Comparison of ENCODE assay signal across 19 mouse cellular contexts in the genomic region with DNA sequence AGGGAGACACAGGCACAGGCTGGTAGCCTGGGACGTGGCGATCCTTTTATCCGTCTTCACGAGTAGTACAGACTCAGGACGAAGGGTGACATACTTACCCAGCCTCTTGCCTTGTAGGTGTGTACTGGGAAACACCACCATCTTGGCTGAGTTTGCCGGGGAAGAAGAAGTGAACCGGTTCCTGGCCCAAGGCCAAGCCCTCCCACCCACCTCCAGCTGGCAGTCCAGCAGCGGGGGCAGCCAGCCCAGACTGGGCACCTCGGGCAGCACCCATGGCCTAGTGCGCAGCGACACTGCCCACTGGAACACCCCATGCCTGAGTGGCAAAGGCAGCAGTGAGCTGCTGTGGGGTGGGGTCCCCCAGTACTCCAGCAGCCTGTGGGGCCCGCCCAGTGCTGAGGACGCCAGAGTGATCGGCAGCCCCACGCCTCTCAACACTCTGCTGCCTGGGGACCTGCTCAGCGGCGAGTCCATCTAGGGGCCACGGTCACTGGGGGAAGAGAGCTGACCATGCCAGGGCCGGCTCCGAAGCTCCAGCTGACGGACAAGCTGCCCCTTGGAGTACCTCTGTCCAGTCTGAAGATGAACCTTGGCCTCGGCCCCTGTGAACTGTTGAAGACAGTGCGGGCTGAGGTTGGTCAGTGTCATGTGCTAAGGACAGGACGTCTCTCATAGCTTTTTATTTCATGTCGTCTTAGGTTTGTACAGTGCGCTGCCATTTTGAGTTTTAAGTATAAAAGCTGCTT. TPM values are rescaled to one million over a fixed set of nuclear protein-coding genes. Genes with fewer than 3 reads are reported as not detected.
DNase-seq lines count a peak whose midpoint lies in the region; ATAC-seq and TF ChIP-seq lines count a peak whose summit lies in the region.
"Had no signal": no experiment of that assay in that cellular context is flagged by ENCODE, and none has a peak within 500 bp of the region (broad histone marks: within the 10 kb centered on the region; RNA-seq: fewer than 3 reads in every experiment).

No protein-coding gene starts in this region.

- 92% methylated on average over 26 of the region's 26 CpGs for WGBS in intestine, embryonic 14.5 days
- WGBS in intestine, embryonic 15.5 days, result 90% methylated on average over 26 of the region's 26 CpGs

- H3K27ac ChIP-seq in intestine, embryonic 14.5 days (ENCODE audit: low read depth), result no peak overlapping the region
- no peak overlapping the region for H3K27ac ChIP-seq in intestine, embryonic 15.5 days
- H3K27ac ChIP-seq: heart, embryonic 15.5 days; hindbrain, embryonic 15.5 days had no signal

- TF ChIP-seq CTCF in E14TG2a.4 (conservative IDR thresholded peaks at IDR 0.05; ENCODE audit: low read length), result no peak

- no peaks in the 10 kb centered on the region for H3K4me1 ChIP-seq in intestine, embryonic 14.5 days (replicated peaks; ENCODE audit: control insufficient read depth, insufficient read depth, low read length)
- no peaks in the 10 kb centered on the region for H3K4me1 ChIP-seq in intestine, embryonic 15.5 days (replicated peaks)
- peaks cover 49% of the 10 kb centered on the region for H3K4me1 ChIP-seq in E14TG2a.4 (replicated peaks; ENCODE audit: low read depth, low read length)
- H3K4me1 ChIP-seq: heart, embryonic 15.5 days; hindbrain, embryonic 15.5 days had no signal

- H3K4me2 ChIP-seq in intestine, embryonic 14.5 days (ENCODE audit: low read length), result no peak overlapping the region
- H3K4me2 ChIP-seq in intestine, embryonic 15.5 days (replicated peaks), result no peak overlapping the region
- H3K4me2 ChIP-seq: heart, embryonic 15.5 days; hindbrain, embryonic 15.5 days had no signal

- H3K9me3 ChIP-seq in intestine, embryonic 14.5 days (ENCODE audit: control insufficient read depth, low read length), result no peaks in the 10 kb centered on the region
- no peaks in the 10 kb centered on the region for H3K9me3 ChIP-seq in intestine, embryonic 15.5 days
- no peaks in the 10 kb centered on the region for H3K9me3 ChIP-seq in E14TG2a.4 (ENCODE audit: low read length)
- H3K9me3 ChIP-seq: heart, embryonic 15.5 days; hindbrain, embryonic 15.5 days had no signal

- H3K27me3 ChIP-seq in intestine, embryonic 14.5 days (replicated peaks; ENCODE audit: control insufficient read depth, insufficient read depth, low read length), result no peaks in the 10 kb centered on the region
- H3K27me3 ChIP-seq in intestine, embryonic 15.5 days (replicated peaks), result no peaks in the 10 kb centered on the region
- no peaks in the 10 kb centered on the region for H3K27me3 ChIP-seq in E14TG2a.4 (ENCODE audit: insufficient read depth, low read length)
- H3K27me3 ChIP-seq: heart, embryonic 15.5 days; hindbrain, embryonic 15.5 days had no signal

- intact Hi-C loops in gastrocnemius, postnatal 14 days (cut with DNase I; ENCODE audit: low total_unique reads), result no loop called here

- no peak overlapping the region for H3K9ac ChIP-seq in intestine, embryonic 14.5 days (ENCODE audit: low read length)
- H3K9ac ChIP-seq in intestine, embryonic 15.5 days, result no peak overlapping the region
- H3K9ac ChIP-seq: heart, embryonic 15.5 days; hindbrain, embryonic 15.5 days had no signal

- H3K36me3 ChIP-seq in intestine, embryonic 14.5 days (ENCODE audit: control insufficient read depth, insufficient read depth, low read length), result peaks cover 89% of the 10 kb centered on the region
- H3K36me3 ChIP-seq in intestine, embryonic 15.5 days, result peaks cover 46% of the 10 kb centered on the region
- peaks cover 85% of the 10 kb centered on the region for H3K36me3 ChIP-seq in E14TG2a.4 (ENCODE audit: insufficient read depth, low read length)

- peak; percentile 54 to 59 for DNase-seq in cerebellum, postnatal 14 days
- DNase-seq in cerebellum, adult 11 months, result no peak
- no peak for DNase-seq in intestine, embryonic 14.5 days (ENCODE audit: low spot score)
- DNase-seq in kidney, adult 9 months, result peak; percentile 65
- no peak for DNase-seq in embryo, embryonic 10 days (ENCODE audit: low spot score)
- DNase-seq in gastrocnemius, postnatal 14 days, result no peak
- DNase-seq: adrenal gland, adult 2 months; cerebellum, adult 9-11 months; liver; lung, adult 2 months; right cerebral cortex, adult 18-20 months had no signal

- H3K4me3 ChIP-seq in intestine, embryonic 14.5 days (ENCODE audit: low read depth, low read length), result no peak overlapping the region
- no peak overlapping the region for H3K4me3 ChIP-seq in intestine, embryonic 15.5 days (replicated peaks)
- peak overlapping the region; percentile 64 for H3K4me3 ChIP-seq in E14TG2a.4 (replicated peaks; ENCODE audit: low read length)
- H3K4me3 ChIP-seq: heart, embryonic 15.5 days; hindbrain, embryonic 15.5 days had no signal

- peak; percentile 19; the same call in 1 of the 2 replicates for ATAC-seq in intestine, embryonic 14.5 days (replicated peaks; ENCODE audit: low FRiP score, low TSS enrichment, low read depth)
- no peak for ATAC-seq in intestine, embryonic 15.5 days
- ATAC-seq: forebrain, embryonic 14.5 days had no signal

RNA-seq across cellular contexts. Expression of a gene that starts 21.3 kb away (rescaled TPM):
- 3.8 and 5.2 TPM in 2 replicates for polyA plus RNA-seq in intestine, embryonic 14.5 days (2014; fragmentation: Nextera tagmentation; extraction: Ambion mirVana)
- polyA plus RNA-seq in intestine, embryonic 15.5 days (2015; fragmentation: Nextera tagmentation; extraction: Ambion mirVana), result 6.6 and 7.7 TPM in 2 replicates
- 1 to 10 TPM; 1.1 TPM for total RNA-seq in gastrocnemius, postnatal 14 days (2021)

RNA-seq across cellular contexts. Expression of a gene that starts 21.5 kb away (rescaled TPM):
- polyA plus RNA-seq in intestine, embryonic 14.5 days (2014; fragmentation: Nextera tagmentation; extraction: Ambion mirVana), result 20.7 and 26.1 TPM in 2 replicates
- polyA plus RNA-seq in intestine, embryonic 15.5 days (2015; fragmentation: Nextera tagmentation; extraction: Ambion mirVana), result 28.3 and 34.7 TPM in 2 replicates
- 10 to 100 TPM in 1 of 2 experiments, 1 to 10 TPM in 1; 9.4 to 15.4 TPM for total RNA-seq in gastrocnemius, postnatal 14 days (2021)

RNA-seq across cellular contexts. Expression of a gene that starts 36.9 kb away (rescaled TPM):
- polyA plus RNA-seq in intestine, embryonic 14.5 days (2014; fragmentation: Nextera tagmentation; extraction: Ambion mirVana), result 0.28 TPM in 2 replicates
- polyA plus RNA-seq in intestine, embryonic 15.5 days (2015; fragmentation: Nextera tagmentation; extraction: Ambion mirVana), result 1.1 and 1.2 TPM in 2 replicates
- not detected for total RNA-seq in gastrocnemius, postnatal 14 days (2021)
- total RNA-seq: adrenal gland, adult 2 months; gastrocnemius, postnatal 36 days had no signal
- polyA plus RNA-seq: adrenal gland, adult 2 months; forebrain, embryonic 14.5 days; hindbrain, embryonic 15.5 days; urinary bladder, adult 2 months had no signal

RNA-seq across cellular contexts. Expression of a gene that starts 48.9 kb away (rescaled TPM):
- 0.83 TPM in 1 of 2 replicates, not detected in the other for polyA plus RNA-seq in intestine, embryonic 14.5 days (2014; fragmentation: Nextera tagmentation; extraction: Ambion mirVana)
- 0.26 and 0.38 TPM in 2 replicates for polyA plus RNA-seq in intestine, embryonic 15.5 days (2015; fragmentation: Nextera tagmentation; extraction: Ambion mirVana)
- 1 to 10 TPM in 1 of 2 experiments, under 1 TPM in 1; 0.73 to 1.5 TPM for total RNA-seq in gastrocnemius, postnatal 14 days (2021)
- polyA plus RNA-seq: embryonic facial prominence, embryonic 11.5 days; lung, adult 2 months; urinary bladder, adult 2 months had no signal

RNA-seq across cellular contexts. Expression of a gene that starts 48.9 kb away (rescaled TPM):
- polyA plus RNA-seq in intestine, embryonic 14.5 days (2014; fragmentation: Nextera tagmentation; extraction: Ambion mirVana), result 145 TPM in 2 replicates
- 135 and 151 TPM in 2 replicates for polyA plus RNA-seq in intestine, embryonic 15.5 days (2015; fragmentation: Nextera tagmentation; extraction: Ambion mirVana)
- 100 to 1,000 TPM; 104 to 111 TPM for total RNA-seq in gastrocnemius, postnatal 14 days (2021)

Comparison
In these comparisons a context has a peak if more than half of its experiments do, and no peak if none do; other contexts are left out.
1. DNase-seq: peak in cerebellum, postnatal 14 days (2 of 2) and kidney, adult 9 months (single experiment); none in cerebellum, adult 11 months (single experiment), intestine, embryonic 14.5 days (single experiment), embryo, embryonic 10 days (single experiment) and gastrocnemius, postnatal 14 days (single experiment).